Mouse (Mus musculus) lung, postnatal 0 days (tissue): Measurements from ENCODE around the gene Ybx2.

Source experiments
- CTCF ChIP-seq: IDR thresholded peaks from 2 replicates; pipeline ENCODE4 v1.5.1; 2016; ENCODE audit warnings: antibody characterized with exemption, mild to moderate bottlenecking
- EP300 ChIP-seq: IDR thresholded peaks from 2 replicates; pipeline ENCODE4 v1.6.1; 2016; ENCODE audit warnings: antibody characterized with exemption, mild to moderate bottlenecking, control low read depth

DNA sequence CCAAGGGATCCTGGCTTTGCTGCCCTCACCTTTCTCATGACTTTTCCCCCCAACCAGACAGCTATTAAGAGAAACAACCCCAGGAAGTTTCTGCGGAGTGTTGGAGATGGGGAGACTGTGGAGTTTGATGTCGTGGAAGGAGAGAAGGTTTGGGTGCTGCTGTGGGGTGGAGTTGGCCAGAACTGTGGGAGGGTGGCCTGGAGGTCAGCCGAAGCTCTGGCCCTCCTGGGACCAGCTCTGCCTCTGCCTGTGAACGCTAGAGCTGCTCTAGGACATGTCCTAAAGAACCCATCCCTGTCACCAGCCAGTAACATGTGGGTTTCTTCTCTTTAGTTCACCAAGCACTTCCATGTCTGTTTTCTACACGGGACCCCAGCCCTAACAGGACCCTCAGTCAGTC is 3.6 kb downstream of the Ybx2 start:
- TF ChIP-seq CTCF: no peak
- no peak for TF ChIP-seq EP300
